Mouse (Mus musculus) heart, adult 9 months (tissue): ENCODE data around the gene Slc22a2.
"Not testable (repeated sequence)": the region's sequence is repeated elsewhere in the genome, so short reads cannot be mapped to it uniquely, and the experiment has no call there.

Experiments used
- DNase-seq, 2 experiments: peaks; one replicate each; pipeline ENCODE4 v3.0.0; 2022; ENCODE audit warnings: low spot score in 2 of 2

Gene Slc22a2

GRCm38 (mm10) chr17:12583991-12584390 is at the start of gene Slc22a2:
Slc22a2 (plus strand) TSS chr17:12584132.
- no peak for DNase-seq

- DNase-seq = peak; percentile 47 to 70
Observed at GRCm38 (mm10) chr17:12534353-12535145, 49.4 kb upstream of the Slc22a2 start.

DNA sequence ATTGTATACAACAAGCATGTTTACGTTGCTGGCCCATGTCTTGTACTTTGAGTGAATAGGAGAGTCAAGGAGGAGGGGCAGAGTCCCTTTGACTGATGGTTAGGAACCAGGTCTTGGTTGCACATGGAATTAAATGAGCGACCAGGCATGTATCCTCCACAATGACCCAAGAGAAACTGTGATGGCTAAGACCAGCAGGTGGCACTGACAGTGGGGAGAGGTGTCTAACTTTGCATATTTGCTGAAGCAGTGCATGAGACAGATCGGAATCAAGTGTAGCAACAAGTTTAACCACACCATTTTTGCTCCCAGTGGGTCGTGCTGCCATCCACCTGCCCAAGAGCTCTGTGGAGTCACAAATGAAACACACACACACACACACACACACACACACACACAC is 21.7 kb upstream of the Slc22a2 start:
- no peak for DNase-seq

- not testable (repeated sequence) for DNase-seq
Observed at GRCm38 (mm10) chr17:12564481-12565000, 19.4 kb upstream of the Slc22a2 start.

DNA sequence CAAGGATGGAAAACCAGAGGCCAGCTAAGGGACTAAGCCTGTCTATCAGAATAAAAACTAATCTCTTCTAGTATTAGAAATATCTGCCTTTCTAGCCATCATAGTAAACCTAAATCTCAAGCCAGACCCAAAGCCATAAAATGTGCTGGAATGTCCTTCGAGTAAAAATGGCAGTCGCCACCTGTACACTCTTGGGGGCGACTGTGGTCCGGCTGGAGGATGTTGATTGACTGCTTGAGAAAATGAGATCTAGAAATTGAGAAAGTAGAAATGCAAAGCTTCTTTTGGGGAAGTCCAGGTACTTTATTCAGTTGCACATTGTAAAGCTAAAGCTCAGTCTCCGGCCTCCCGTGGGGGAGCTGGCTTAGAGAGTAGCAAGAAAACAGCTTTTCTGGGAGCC is 18.5 kb upstream of the Slc22a2 start:
- no peak for DNase-seq

DNA sequence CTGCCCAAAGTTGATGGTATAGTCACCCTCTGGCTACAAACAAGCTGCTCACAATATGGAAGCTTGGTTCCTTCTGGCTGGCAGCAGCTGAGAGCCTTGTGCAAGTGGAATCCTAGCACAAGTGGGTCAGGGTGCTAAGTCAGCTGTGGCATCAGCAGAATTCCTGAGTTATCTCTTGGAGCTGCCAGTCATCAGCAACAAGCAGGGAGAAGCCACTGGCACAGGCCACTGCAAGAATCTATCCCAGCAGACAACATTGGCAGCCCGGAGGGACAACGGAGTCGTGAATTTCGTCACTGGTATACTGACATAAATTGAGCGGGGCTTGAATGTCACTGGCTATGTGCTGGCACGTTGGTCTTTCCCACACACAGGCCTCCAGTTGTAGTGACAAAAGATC is 12.6 kb upstream of the Slc22a2 start:
- DNase-seq = peak; percentile 53 to 57

- peak; percentile 43 for DNase-seq
Observed at GRCm38 (mm10) chr17:12571924-12572463, 11.9 kb upstream of the Slc22a2 start.

GRCm38 (mm10) chr17:12575391-12575790 is 8.5 kb upstream of the Slc22a2 start:
- no peak for DNase-seq

DNA sequence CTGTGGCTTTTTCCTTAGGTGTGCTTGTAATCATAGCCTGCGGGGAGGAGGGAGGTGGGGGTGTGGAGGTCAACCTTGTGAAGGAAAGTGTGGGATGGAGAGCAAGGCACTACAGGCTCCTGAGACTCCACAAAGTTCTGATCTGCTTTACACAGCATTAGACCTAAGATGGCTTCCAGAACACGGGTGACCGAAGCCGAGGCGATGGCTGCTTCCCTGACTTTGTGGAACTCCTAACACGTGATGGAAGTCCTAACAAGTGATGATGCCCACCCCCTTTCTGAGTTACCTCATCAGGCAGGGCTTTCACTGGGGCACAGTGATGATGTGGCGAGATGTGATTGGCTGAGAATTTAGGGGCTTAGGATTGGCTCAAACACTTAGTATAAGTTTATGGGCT is 6.8 kb upstream of the Slc22a2 start:
- DNase-seq = no peak

GRCm38 (mm10) chr17:12585366-12585765 is 1.4 kb downstream of the Slc22a2 start:
- no peak for DNase-seq

DNA sequence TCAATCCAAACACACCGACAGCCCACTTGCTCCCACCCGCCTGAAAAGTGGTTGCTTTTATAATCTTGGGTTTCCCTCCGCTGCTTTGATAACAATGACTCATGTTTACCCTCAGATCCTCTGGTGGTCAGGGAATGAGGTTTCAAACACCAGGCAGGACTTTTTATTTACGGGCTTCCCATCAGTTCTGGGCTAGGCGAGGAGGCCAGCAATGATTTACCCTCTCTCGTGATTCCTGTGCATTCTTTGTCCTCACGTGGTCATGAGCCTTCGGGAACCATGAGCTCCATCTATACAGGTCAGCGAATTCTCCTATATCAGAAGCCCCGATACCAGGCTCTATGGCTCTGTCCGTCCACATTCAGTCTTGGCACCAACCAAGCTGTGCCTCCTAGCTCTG is 3.0 kb downstream of the Slc22a2 start:
- no peak for DNase-seq

- no peak for DNase-seq
Observed at GRCm38 (mm10) chr17:12588801-12589247, 4.9 kb downstream of the Slc22a2 start.

GRCm38 (mm10) chr17:12590911-12591625 is 7.1 kb downstream of the Slc22a2 start:
- DNase-seq = no peak

DNA sequence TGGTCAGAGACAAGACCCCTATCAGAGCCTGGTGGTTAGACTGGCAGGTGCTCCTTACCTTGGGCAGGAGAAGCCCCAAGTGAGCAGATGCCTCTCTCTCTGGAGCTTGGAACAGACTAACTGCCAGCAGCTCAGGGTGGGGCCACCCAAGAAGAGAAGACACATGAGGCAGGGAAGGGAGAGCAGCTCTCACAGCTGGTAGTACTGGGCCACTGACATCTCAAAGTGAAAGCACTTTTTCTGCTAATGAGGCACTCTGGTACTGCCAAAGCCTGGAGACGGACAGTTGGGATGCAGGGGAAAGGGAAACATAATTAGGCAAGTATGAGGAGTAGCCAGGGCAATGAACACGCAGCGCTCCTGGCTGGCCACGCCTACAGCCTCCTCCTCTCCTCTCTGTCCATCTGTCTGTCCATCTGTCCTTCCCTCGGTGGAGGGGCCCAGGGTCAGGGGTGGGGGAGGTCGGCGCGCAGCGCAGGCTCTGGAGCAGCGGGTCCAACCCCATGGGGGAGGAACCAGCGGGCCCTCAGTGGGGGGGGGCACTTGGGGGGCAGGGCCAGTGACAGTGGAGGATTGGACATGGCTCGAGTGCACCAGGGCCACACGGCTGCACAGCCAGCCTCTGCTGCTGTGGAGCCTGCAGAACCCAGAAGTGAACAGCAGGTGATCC is 12.0 kb downstream of the Slc22a2 start:
- DNase-seq = no peak

GRCm38 (mm10) chr17:12606634-12607033 is 22.7 kb downstream of the Slc22a2 start:
- DNase-seq = no peak

DNA sequence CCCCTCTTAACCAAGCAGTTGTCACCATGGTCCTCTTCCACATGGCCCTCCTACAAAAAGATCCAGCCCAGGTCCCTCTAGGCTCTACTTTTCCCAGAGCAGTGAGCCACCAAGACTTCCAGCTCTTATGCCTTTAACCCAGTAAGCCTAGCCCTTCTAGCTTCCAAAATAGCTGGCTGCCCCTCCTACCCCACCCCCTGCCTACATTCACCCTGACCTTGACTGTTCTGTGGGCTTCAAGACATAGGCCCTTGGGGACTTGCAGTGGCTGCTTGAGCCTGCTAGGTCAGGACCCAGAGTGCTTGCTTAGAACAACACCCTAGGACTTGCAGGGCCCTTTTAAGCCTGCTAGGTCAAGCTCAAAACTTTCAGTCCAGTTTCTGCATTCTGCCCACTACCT is 23.3 kb downstream of the Slc22a2 start:
- peak in 1 of 2 experiments; percentile 21 for DNase-seq

- DNase-seq = no peak
Observed at GRCm38 (mm10) chr17:12614511-12615385, 30.8 kb downstream of the Slc22a2 start.

GRCm38 (mm10) chr17:12615429-12615828 is 31.5 kb downstream of the Slc22a2 start:
- no peak for DNase-seq

DNA sequence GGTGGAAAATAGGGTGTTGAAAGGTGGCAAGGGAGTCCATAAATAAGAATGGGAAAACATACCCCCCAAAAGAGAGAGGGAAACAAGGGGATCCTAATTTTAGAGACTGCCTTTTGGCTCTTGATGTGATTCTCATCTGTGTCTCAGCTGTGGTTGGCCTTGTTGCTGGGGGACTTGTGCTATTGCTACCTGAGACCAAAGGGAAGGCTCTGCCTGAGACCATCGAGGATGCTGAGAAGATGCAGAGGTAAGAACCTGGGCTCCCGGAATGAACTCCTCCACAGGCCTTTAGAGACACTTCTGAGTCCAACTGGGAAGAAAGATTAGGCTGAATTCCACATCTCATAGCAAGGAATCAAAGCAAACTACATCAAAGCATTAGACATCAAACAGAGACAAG is 35.7 kb downstream of the Slc22a2 start:
- DNase-seq = no peak

- DNase-seq = no peak
Observed at GRCm38 (mm10) chr17:12627983-12628382, 44.1 kb downstream of the Slc22a2 start.
